Comparison of ENCODE assay signal across 18 mouse cellular contexts in genomic region chr2:11159641-11160040, GRCm38 (mm10). TPM values are rescaled to one million over a fixed set of nuclear protein-coding genes. Genes with fewer than 3 reads are reported as not detected.
DNase-seq lines count a peak whose midpoint lies in the region; ATAC-seq lines count a peak whose summit lies in the region.
"Had no signal": no experiment of that assay in that cellular context is flagged by ENCODE, and none has a peak within 500 bp of the region (broad histone marks: within the 10 kb centered on the region; RNA-seq: fewer than 3 reads in every experiment).

No protein-coding gene starts in this region.

- peak; percentile 19 for DNase-seq in heart, adult 11 months
- DNase-seq in heart, postnatal 4 days = no peak
- DNase-seq in induced T-regulatory cell, adult 2 months (ENCODE audit: low read depth) = peak; percentile 86
- DNase-seq in thymus, postnatal 0 days (ENCODE audit: low spot score) = peak; percentile 81
- no peak for DNase-seq in embryo, embryonic 9.5 days (ENCODE audit: extremely low spot score)
- DNase-seq in layer of hippocampus, adult 8-10 months (ENCODE audit: low spot score in 2 of 2) = no peak
- DNase-seq: adrenal gland, postnatal 14 days; cerebellum, adult 2 months; gastrocnemius, postnatal 14 days; kidney, postnatal 36 days; layer of hippocampus, adult 9-11 months; liver, embryonic 13.5 days; lung, embryonic 14.5 days; lung, postnatal 4 days had no signal

- peak; percentile 72 for ATAC-seq in CD4-positive, CD25-positive, alpha-beta regulatory T cell, adult 4 months
- ATAC-seq in megakaryocyte-erythroid progenitor cell, adult 5-6 weeks (replicated peaks; ENCODE audit: low FRiP score, low TSS enrichment, poor library complexity, severe bottlenecking) = no peak
- ATAC-seq: forebrain, embryonic 16.5 days; intestine, embryonic 16.5 days had no signal

RNA-seq across cellular contexts. Expression of gene Prkcq, which starts 12.3 kb away (rescaled TPM):
- 1 to 10 TPM; 1.2 to 1.7 TPM for total RNA-seq in heart, postnatal 4 days (2021)
- 100 to 1,000 TPM; 134 to 151 TPM for polyA plus RNA-seq in CD4-positive, CD25-positive, alpha-beta regulatory T cell, adult 4 months (2017; shearing (Covaris generic))
- polyA plus RNA-seq in thymus, postnatal 0 days (2015; fragmentation: Nextera tagmentation; extraction: Ambion mirVana) = 54.6 and 63.1 TPM in 2 replicates
- 6.9 and 18.0 TPM in 2 replicates for total RNA-seq in megakaryocyte-erythroid progenitor cell, adult 5-6 weeks (2014; fragmentation: Nextera tagmentation)
- total RNA-seq in megakaryocyte-erythroid progenitor cell, adult 5-6 weeks (2017) = 8.5 and 14.4 TPM in 2 replicates
- total RNA-seq in layer of hippocampus, adult 8-10 months (2022) = 1 to 10 TPM; 6.5 to 9.9 (median 9.4) TPM

Comparison
In these comparisons a context has a peak if more than half of its experiments do, and no peak if none do; other contexts are left out.
1. DNase-seq: peak in heart, adult 11 months (single experiment), induced T-regulatory cell, adult 2 months (single experiment) and thymus, postnatal 0 days (single experiment); none in heart, postnatal 4 days (single experiment), embryo, embryonic 9.5 days (single experiment) and layer of hippocampus, adult 8-10 months (0 of 2).